Mouse (Mus musculus) MEL (cell line): ENCODE measurements around the gene Necab3. TPM values are rescaled to one million over a fixed set of nuclear protein-coding genes. Genes with fewer than 3 reads are reported as not detected.

Experiments used
- DNase-seq: peaks from one replicate; pipeline ENCODE4 v3.0.0; 2011; ENCODE audit warnings: low read depth, low spot score
- H3K27ac ChIP-seq: 2 replicates; pipeline ENCODE4 v1.5.1; 2012; ENCODE audit warnings: low read depth, mild to moderate bottlenecking, control low read depth, low read length, moderate library complexity; ENCODE audit not compliant: control insufficient read depth
- H3K27me3 ChIP-seq, 2 experiments: fragments of 150-350 bp in 1 of 2; sonication (generic) in 1 of 2; 2 replicates each; pipeline ENCODE4 v1.6.1; 2012; ENCODE audit warnings: low read length in 2 of 2, mild to moderate bottlenecking in 2 of 2, improper control_type of control experiment in 1 of 2, moderate library complexity in 1 of 2; ENCODE audit not compliant: insufficient read depth in 2 of 2, control insufficient read depth in 1 of 2
- H3K36me3 ChIP-seq, 2 experiments: 2 replicates each; pipeline ENCODE4 v1.6.1; 2012 to 2014; ENCODE audit warnings: low read length in 2 of 2, improper control_type of control experiment in 1 of 2, inconsistent platforms in 1 of 2, mild to moderate bottlenecking in 1 of 2; ENCODE audit not compliant: insufficient read depth in 2 of 2, control insufficient read depth in 1 of 2
- H3K4me1 ChIP-seq, 2 experiments: fragments of 150-350 bp in 1 of 2; sonication (generic) in 1 of 2; 2 replicates each; pipeline ENCODE4 v1.6.1; 2012; ENCODE audit warnings: low read length in 2 of 2, improper control_type of control experiment in 1 of 2, mild to moderate bottlenecking in 1 of 2; ENCODE audit not compliant: insufficient read depth in 2 of 2, control insufficient read depth in 1 of 2
- H3K4me3 ChIP-seq, 2 experiments: fragments of 150-350 bp in 1 of 2; sonication (generic) in 1 of 2; 2 replicates each; pipeline ENCODE4 v1.5.1; 2012; ENCODE audit warnings: low read depth in 2 of 2, low read length in 2 of 2, mild to moderate bottlenecking in 2 of 2, moderate library complexity in 2 of 2, control low read depth in 1 of 2, improper control_type of control experiment in 1 of 2; ENCODE audit not compliant: control insufficient read depth in 1 of 2, insufficient read depth in 1 of 2
- H3K79me2 ChIP-seq: 2 replicates; pipeline ENCODE4 v1.6.1; 2012; ENCODE audit warnings: mild to moderate bottlenecking, low read length, moderate library complexity; ENCODE audit not compliant: control insufficient read depth, poor library complexity, insufficient read depth
- H3K9ac ChIP-seq: 2 replicates; pipeline ENCODE4 v1.6.1; 2012; ENCODE audit warnings: low read depth, mild to moderate bottlenecking, control low read depth, low read length, moderate library complexity; ENCODE audit not compliant: control insufficient read depth, poor library complexity, severe bottlenecking
- H3K9me3 ChIP-seq: fragments of 150-350 bp; sonication (generic); replicated peaks from 2 replicates; pipeline ENCODE4 v1.6.1; 2012; ENCODE audit warnings: mild to moderate bottlenecking, low read length, improper control_type of control experiment, moderate library complexity; ENCODE audit not compliant: insufficient read depth
- CTCF ChIP-seq, 3 experiments: IDR thresholded peaks in 2 of 3; conservative IDR thresholded peaks in 1 of 3; 2 replicates each; pipeline ENCODE4 v1.5.1; 2011 to 2012; ENCODE audit warnings: low read length in 3 of 3, low read depth in 2 of 3, mild to moderate bottlenecking in 2 of 3, improper control_type of control experiment in 1 of 3, inconsistent platforms in 1 of 3, mixed read lengths in 1 of 3, moderate library complexity in 1 of 3; ENCODE audit not compliant: control insufficient read depth in 1 of 3, insufficient read depth in 1 of 3, poor library complexity in 1 of 3, severe bottlenecking in 1 of 3
- ETS1 ChIP-seq: IDR thresholded peaks from 2 replicates; pipeline ENCODE4 v1.6.1; 2012; ENCODE audit warnings: low read depth, mild to moderate bottlenecking, inconsistent platforms, low read length, improper control_type of control experiment, moderate library complexity
- GATA1 ChIP-seq: IDR thresholded peaks from 2 replicates; pipeline ENCODE4 v1.6.1; 2011; ENCODE audit warnings: low read depth, low read length, improper control_type of control experiment
- HCFC1 ChIP-seq: IDR thresholded peaks from 2 replicates; pipeline ENCODE4 v1.6.1; 2012; ENCODE audit warnings: low read depth, mild to moderate bottlenecking, inconsistent platforms, low read length, improper control_type of control experiment, moderate library complexity
- KAT2A ChIP-seq: conservative IDR thresholded peaks from 2 replicates; pipeline ENCODE4 v1.6.1; 2012; ENCODE audit warnings: low read depth, low read length, improper control_type of control experiment, inconsistent platforms
- MAFK ChIP-seq: IDR thresholded peaks from 2 replicates; pipeline ENCODE4 v1.6.1; 2011; ENCODE audit warnings: low read depth, mild to moderate bottlenecking, low read length, improper control_type of control experiment, borderline replicate concordance
- MEF2A ChIP-seq: IDR thresholded peaks from 2 replicates; pipeline ENCODE4 v1.6.1; 2014; ENCODE audit warnings: low read depth, mild to moderate bottlenecking, inconsistent platforms, low read length, improper control_type of control experiment; ENCODE audit not compliant: poor library complexity, insufficient replicate concordance, severe bottlenecking; ENCODE audit errors: extremely low read depth
- MYB ChIP-seq: IDR thresholded peaks from 2 replicates; pipeline ENCODE4 v1.6.1; 2011; ENCODE audit warnings: mild to moderate bottlenecking, low read depth, low read length, improper control_type of control experiment
- POLR2AphosphoS5 ChIP-seq: IDR thresholded peaks from 2 replicates; pipeline ENCODE4 v1.6.1; 2012; ENCODE audit warnings: low read depth, borderline replicate concordance, mild to moderate bottlenecking, inconsistent platforms, low read length, moderate library complexity, mixed read lengths
- SMC3 ChIP-seq: IDR thresholded peaks from 2 replicates; pipeline ENCODE4 v1.6.1; 2011; ENCODE audit warnings: low read depth, low read length, improper control_type of control experiment
- TAL1 ChIP-seq: IDR thresholded peaks from 2 replicates; pipeline ENCODE4 v1.6.1; 2012; ENCODE audit warnings: mild to moderate bottlenecking, inconsistent platforms, low read length, moderate library complexity, mixed read lengths
- TBP ChIP-seq: IDR thresholded peaks from 2 replicates; pipeline ENCODE4 v1.8.0; 2011; ENCODE audit warnings: low read depth, low read length, improper control_type of control experiment
- USF2 ChIP-seq, 2 experiments: IDR thresholded peaks; 2 replicates each; pipeline ENCODE4 v1.6.1; 2011 to 2012; ENCODE audit warnings: improper control_type of control experiment in 2 of 2, low read length in 2 of 2, borderline replicate concordance in 1 of 2, inconsistent platforms in 1 of 2, low read depth in 1 of 2, mild to moderate bottlenecking in 1 of 2; ENCODE audit not compliant: insufficient read depth in 1 of 2
- ZMIZ1 ChIP-seq: IDR thresholded peaks from 2 replicates; pipeline ENCODE4 v1.6.1; 2012; ENCODE audit warnings: low read depth, mild to moderate bottlenecking, inconsistent platforms, low read length, improper control_type of control experiment, moderate library complexity
- ZNF384 ChIP-seq: IDR thresholded peaks from 2 replicates; pipeline ENCODE4 v1.6.1; 2012; ENCODE audit warnings: low read depth, mild to moderate bottlenecking, inconsistent platforms, low read length, improper control_type of control experiment
- polyA plus RNA-seq, 2 experiments: library from polyadenylated mRNA; stranded (reverse) in 1 of 2; unstranded in 1 of 2; fragments of >175 nt in 1 of 2; fragments of >200 nt in 1 of 2; gene quantifications; 2 replicates each; pipeline versions ENCODE4 v1.2.1 to v1.2.4; 2012; ENCODE audit warnings: low replicate concordance in 2 of 2, low read depth in 1 of 2; ENCODE audit not compliant: insufficient read length in 2 of 2, insufficient read depth in 1 of 2, missing spikeins in 1 of 2
- total RNA-seq: library from RNA; depleted of rRNA; stranded (reverse); fragments of 300-350 nt; gene quantifications from 2 replicates; pipeline ENCODE4 v1.2.3, GENCODE M21; 2012

Necab3 gene
- total and polyA plus RNA-seq, 3 experiments: 4.0 to 12.1 TPM; not detected in 1

- no peaks in the 10 kb centered on the region for H3K9me3 ChIP-seq
- H3K27ac ChIP-seq: no peak overlapping the region
- peaks cover 2 to 4% of the 10 kb centered on the region in 2 experiments for H3K36me3 ChIP-seq
- H3K4me3 ChIP-seq: no peak overlapping the region
- TF ChIP-seq KAT2A: no peak
- TF ChIP-seq HCFC1: no peak
- no peak for TF ChIP-seq ZMIZ1
- TF ChIP-seq ETS1: no peak
- no peak for TF ChIP-seq ZNF384
- TF ChIP-seq POLR2AphosphoS5: no peak
- no peak for TF ChIP-seq TAL1
- TF ChIP-seq CTCF (IDR thresholded peaks at IDR 0.05 in 2 of 3, conservative IDR thresholded peaks at IDR 0.05 in 1 of 3; ENCODE audit: control insufficient read depth in 1 of 3, insufficient read depth in 1 of 3, low read depth in 2 of 3, low read length in 3 of 3, poor library complexity in 1 of 3, severe bottlenecking in 1 of 3): no peak
- no peak for TF ChIP-seq USF2 (IDR thresholded peaks at IDR 0.05; ENCODE audit: borderline replicate concordance in 1 of 2, insufficient read depth in 1 of 2, low read depth in 1 of 2, low read length in 2 of 2)
- H3K9ac ChIP-seq: no peak overlapping the region
- H3K4me1 ChIP-seq: no peaks in the 10 kb centered on the region; a peak in 2 of 4 replicates
- H3K27me3 ChIP-seq: no peaks in the 10 kb centered on the region
- no peak for DNase-seq
- peaks cover 2% of the 10 kb centered on the region; the same call in 1 of the 2 replicates for H3K79me2 ChIP-seq
Measured at GRCm38 (mm10) chr2:154499717-154500247, 58.9 kb downstream of the Necab3 start.

GRCm38 (mm10) chr2:154498571-154498970 is 60.1 kb downstream of the Necab3 start:
- no peak overlapping the region for H3K4me3 ChIP-seq
- H3K27ac ChIP-seq: no peak overlapping the region
- TF ChIP-seq GATA1: no peak
- TF ChIP-seq MYB: no peak
- TF ChIP-seq MEF2A: no peak
- no peak for TF ChIP-seq MAFK
- no peak for TF ChIP-seq TBP
- no peak for TF ChIP-seq SMC3

More at GRCm38 (mm10) chr2:154498571-154498970, 60.1 kb downstream of the Necab3 start:
- no peaks in the 10 kb centered on the region for H3K27me3 ChIP-seq
- no peaks in the 10 kb centered on the region for H3K9me3 ChIP-seq
- H3K36me3 ChIP-seq: peaks cover 2% of the 10 kb centered on the region in 2 experiments
- no peak for DNase-seq
- H3K79me2 ChIP-seq: peaks cover 2% of the 10 kb centered on the region; the same call in 1 of the 2 replicates
- H3K9ac ChIP-seq: no peak overlapping the region
- H3K4me1 ChIP-seq: no peaks in the 10 kb centered on the region; a peak in 2 of 4 replicates
